Mouse (Mus musculus) layer of hippocampus, postnatal 36 days (tissue): ENCODE results near the gene Gfi1. TPM values are rescaled to one million over a fixed set of nuclear protein-coding genes. Genes with fewer than 3 reads are reported as not detected.

Experiments
- DNase-seq, 2 experiments: peaks; one replicate each; pipeline ENCODE4 v3.0.0; 2022
- total RNA-seq, 2 experiments: library from RNA; stranded (reverse); gene quantifications; 2 replicates each; pipeline ENCODE4 v1.2.3; 2021

The Gfi1 gene
- not detected for total RNA-seq

- no peak for DNase-seq
Measured at GRCm38 (mm10) chr5:107725435-107726261, at the start of gene Gfi1. Gfi1 (minus strand) TSS chr5:107726036.

- no peak for DNase-seq
Measured at GRCm38 (mm10) chr5:107772049-107772448, 46.2 kb upstream of the Gfi1 start.

- DNase-seq, result no peak
Measured at GRCm38 (mm10) chr5:107768224-107768623, 42.4 kb upstream of the Gfi1 start.

GRCm38 (mm10) chr5:107765946-107766345 is 40.1 kb upstream of the Gfi1 start:
- no peak for DNase-seq

GRCm38 (mm10) chr5:107764486-107764885 is 38.6 kb upstream of the Gfi1 start:
- no peak for DNase-seq

GRCm38 (mm10) chr5:107763674-107764073 is 37.8 kb upstream of the Gfi1 start:
- DNase-seq, result no peak

- DNase-seq, result no peak
Measured at GRCm38 (mm10) chr5:107759121-107759520, 33.3 kb upstream of the Gfi1 start.

- no peak for DNase-seq
Measured at GRCm38 (mm10) chr5:107756072-107756471, 30.2 kb upstream of the Gfi1 start.

- no peak for DNase-seq
Measured at GRCm38 (mm10) chr5:107754740-107755139, 28.9 kb upstream of the Gfi1 start.

- no peak for DNase-seq
Measured at GRCm38 (mm10) chr5:107753656-107754055, 27.8 kb upstream of the Gfi1 start.

- no peak for DNase-seq
Measured at GRCm38 (mm10) chr5:107749229-107749916, 23.5 kb upstream of the Gfi1 start.

- DNase-seq, result no peak
Measured at GRCm38 (mm10) chr5:107739023-107739422, 13.2 kb upstream of the Gfi1 start.

- DNase-seq, result no peak
Measured at GRCm38 (mm10) chr5:107738296-107738695, 12.5 kb upstream of the Gfi1 start.

GRCm38 (mm10) chr5:107736171-107736570 is 10.3 kb upstream of the Gfi1 start:
- DNase-seq, result no peak

GRCm38 (mm10) chr5:107731844-107732243 is 6.0 kb upstream of the Gfi1 start:
- no peak for DNase-seq

GRCm38 (mm10) chr5:107731408-107731807 is 5.6 kb upstream of the Gfi1 start:
- no peak for DNase-seq

- DNase-seq, result no peak
Measured at GRCm38 (mm10) chr5:107727007-107727402, 1.2 kb upstream of the Gfi1 start.

GRCm38 (mm10) chr5:107726281-107727006 is 608 bp upstream of the Gfi1 start:
- peak in 1 of 2 experiments; percentile 10 for DNase-seq

GRCm38 (mm10) chr5:107724661-107725434 is 988 bp downstream of the Gfi1 start:
- DNase-seq, result peak in 1 of 2 experiments; percentile 5

GRCm38 (mm10) chr5:107723541-107724511 is 2.0 kb downstream of the Gfi1 start:
- DNase-seq, result no peak
